Mouse (Mus musculus) neural tube, embryonic 14.5 days (tissue): ENCODE data around the gene Rab39. TPM values are rescaled to one million over a fixed set of nuclear protein-coding genes. Genes with fewer than 3 reads are reported as not detected.

Source experiments
- ATAC-seq: fragments of 200-750 bp; cut with Nextera tagmentation; 2 replicates; pipeline ENCODE4 v1.8.0; 2017; ENCODE audit warnings: low read depth, mild to moderate bottlenecking, moderate TSS enrichment, moderate library complexity
- H3K27ac ChIP-seq: fragments of 300-500 bp; sonication (generic); 2 replicates; pipeline ENCODE4 v1.5.1; 2014; ENCODE audit warnings: low read depth, mild to moderate bottlenecking, control low read depth, low read length, moderate library complexity, mixed read lengths
- H3K27me3 ChIP-seq: fragments of 300-500 bp; sonication (generic); 2 replicates; pipeline ENCODE4 v1.6.1; 2014; ENCODE audit warnings: low read length; ENCODE audit not compliant: control insufficient read depth, insufficient read depth
- H3K36me3 ChIP-seq: fragments of 300-500 bp; sonication (generic); 2 replicates; pipeline ENCODE4 v1.6.1; 2014; ENCODE audit warnings: low read length, mixed read lengths; ENCODE audit not compliant: control insufficient read depth, insufficient read depth
- H3K4me1 ChIP-seq: fragments of 300-500 bp; sonication (generic); 2 replicates; pipeline ENCODE4 v1.6.1; 2014; ENCODE audit warnings: low read length; ENCODE audit not compliant: control insufficient read depth, insufficient read depth
- H3K4me2 ChIP-seq: fragments of 300-500 bp; sonication (generic); 2 replicates; pipeline ENCODE4 v1.6.1; 2014; ENCODE audit warnings: mild to moderate bottlenecking, low read depth, low read length, control low read depth
- H3K4me3 ChIP-seq: fragments of 300-500 bp; sonication (generic); 2 replicates; pipeline ENCODE4 v1.5.1; 2014; ENCODE audit warnings: low read depth, low read length, control low read depth, mixed read lengths
- H3K9ac ChIP-seq: fragments of 300-500 bp; sonication (generic); replicated peaks from 2 replicates; pipeline ENCODE4 v1.6.1; 2014; ENCODE audit warnings: low read depth, mild to moderate bottlenecking, control low read depth, low read length, mixed read lengths
- H3K9me3 ChIP-seq: fragments of 300-500 bp; sonication (generic); 2 replicates; pipeline ENCODE4 v1.6.1; 2016; ENCODE audit warnings: low read length; ENCODE audit not compliant: control insufficient read depth
- whole genome bisulfite sequencing: fragments of 180-500 bp; shearing (Covaris S2); extraction: QIAGEN DNeasy Blood & Tissue Kit; methylation state at CpG from one replicate; pipeline ENCODE4 v1.1.7; 2014; 5-methylcytosine and 5-hydroxymethylcytosine counted together
- polyA plus RNA-seq: library from polyadenylated mRNA; unstranded; fragments of >200 nt; fragmentation: Nextera tagmentation; extraction: Ambion mirVana; gene quantifications from 2 replicates; pipeline ENCODE4 v1.2.1, GENCODE M21; 2014

Rab39 gene
- polyA plus RNA-seq, 1 experiment from 2014 or later = 4.3 TPM

DNA sequence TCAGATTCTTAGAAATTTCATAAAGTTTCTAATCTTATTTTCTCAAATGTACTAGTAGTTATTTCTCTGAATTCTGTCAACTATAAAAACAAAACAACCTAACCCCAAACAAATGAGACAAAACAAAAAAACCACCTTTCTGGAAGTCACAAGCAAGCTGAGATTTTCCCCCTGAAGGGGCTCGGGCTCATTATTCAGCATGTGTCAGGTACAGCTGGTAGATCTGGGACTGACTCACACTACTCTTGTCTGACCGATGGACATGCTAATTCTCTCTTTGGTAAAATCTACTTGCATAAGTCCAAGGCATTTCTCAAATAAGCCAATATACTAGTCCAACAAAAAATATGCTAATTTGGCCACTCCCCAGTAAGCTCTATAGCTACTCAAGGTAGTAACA is 41.2 kb downstream of the Rab39 start:
- Histone ChIP-seq H3K36me3 (no peaks in the 10 kb centered on the region), H3K4me2 (no peak overlapping the region), H3K9me3 (no peaks in the 10 kb centered on the region), H3K4me1 (peaks cover 20% of the 10 kb centered on the region), H3K4me3 (no peak overlapping the region), H3K9ac (no peak overlapping the region), H3K27ac (no peak overlapping the region), H3K27me3 (no peaks in the 10 kb centered on the region)
- WGBS = 76% methylated on average over 2 of the region's 2 CpGs
- no peak for ATAC-seq

DNA sequence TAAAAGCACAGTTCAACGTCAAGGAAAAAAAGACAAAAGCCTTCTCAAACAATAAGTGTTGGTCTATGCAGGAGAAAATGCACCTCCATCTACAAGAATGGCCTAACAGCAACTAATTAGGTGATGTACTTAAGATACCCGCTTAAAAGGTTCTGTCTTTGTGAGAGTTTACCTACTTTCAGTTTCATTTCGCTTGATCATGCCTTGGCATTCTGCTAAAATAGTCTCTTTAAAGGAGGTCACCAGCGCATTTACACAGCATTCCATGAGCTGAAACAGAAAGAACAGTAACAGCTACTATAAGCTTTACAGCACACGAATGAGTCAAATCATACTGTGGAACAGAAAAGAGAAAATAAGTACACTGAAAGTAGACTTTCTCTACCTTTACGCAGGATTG is 71.2 kb downstream of the Rab39 start:
- Histone ChIP-seq H3K4me3 (no peak overlapping the region), H3K36me3 (peaks cover 50% of the 10 kb centered on the region), H3K4me1 (no peaks in the 10 kb centered on the region), H3K9me3 (no peaks in the 10 kb centered on the region), H3K27me3 (no peaks in the 10 kb centered on the region), H3K9ac (no peak overlapping the region), H3K27ac (no peak overlapping the region), H3K4me2 (no peak overlapping the region)
- 95% methylated on average over 6 of the region's 6 CpGs for WGBS
- no peak for ATAC-seq

Other genes with a start within 250 kb of the Rab39 start
- gene Atm, start 169.5 kb downstream of the Rab39 start, polyA plus RNA-seq = 11.9 and 14.1 TPM in 2 replicates
- gene Npat, start 169.2 kb downstream of the Rab39 start, polyA plus RNA-seq = 13.7 and 14.5 TPM in 2 replicates
- 178 and 193 TPM in 2 replicates for gene Acat1, start 95.8 kb downstream of the Rab39 start, polyA plus RNA-seq
- 59.7 and 71.3 TPM in 2 replicates for gene Cul5, start 36.2 kb downstream of the Rab39 start, polyA plus RNA-seq
- gene Slc35f2, start 65.3 kb upstream of the Rab39 start, polyA plus RNA-seq = 24.3 and 24.8 TPM in 2 replicates
- gene Sln, start 143.9 kb upstream of the Rab39 start, polyA plus RNA-seq = 0.46 and 1.4 TPM in 2 replicates